Mouse (Mus musculus): Measurements from ENCODE around the gene Phox2a. TPM values are rescaled to one million over a fixed set of nuclear protein-coding genes. Genes with fewer than 3 reads are reported as not detected.
A peak's percentile ranks its signal among the peaks of the same experiment; 100 is the strongest.

Phox2a gene
- 0.43 TPM in 1 of 2 replicates, not detected in the other for polyA plus RNA-seq (2015; fragmentation: Nextera tagmentation; extraction: Ambion mirVana)

DNA sequence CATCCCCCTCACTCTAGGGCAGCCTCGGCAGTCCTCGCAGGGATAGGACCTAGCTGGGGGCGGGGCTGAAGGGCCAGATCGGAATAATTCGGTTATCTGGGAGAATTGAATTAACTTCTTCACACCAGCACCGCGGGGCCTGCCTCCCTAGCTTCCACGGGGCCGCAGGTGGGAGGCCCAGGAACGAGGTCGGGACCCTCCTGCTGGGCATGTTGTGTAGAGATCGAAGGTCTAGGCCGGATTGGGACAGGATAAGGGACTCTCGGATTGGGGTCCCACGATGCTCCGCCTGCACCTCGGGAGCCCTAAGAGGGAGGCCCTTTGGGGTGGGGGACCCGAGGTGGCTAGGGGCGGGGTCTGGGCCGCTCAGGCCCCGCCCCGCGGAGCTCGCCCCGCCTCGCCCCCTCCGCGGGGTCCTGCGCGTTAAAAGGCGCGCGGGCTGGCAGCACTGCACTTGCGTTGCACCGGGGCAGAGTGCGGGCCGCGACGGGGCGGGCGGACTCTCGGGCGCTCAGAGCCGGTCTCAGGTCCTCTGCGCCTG, at the start of gene Phox2a:
Gene Phox2a, plus strand, starts transcription at position 453 of the 541 bp plus-strand sequence.
- Histone ChIP-seq H3K4me1 (peaks cover 32% of the 10 kb centered on the region), H3K36me3 (peaks cover 2% of the 10 kb centered on the region), H3K27ac (no peak within 1 kb of the TSS), H3K9ac (peak within 1 kb of the TSS; percentile 49; the same call in 1 of the 2 replicates), H3K4me2 (peak within 1 kb of the TSS; percentile 58), H3K9me3 (no peaks in the 10 kb centered on the region), H3K4me3 (peak within 1 kb of the TSS; percentile 40), H3K27me3 (peaks cover 71% of the 10 kb centered on the region)
- WGBS: under 1% methylated on average over 43 of the region's 45 CpGs
- ATAC-seq (ENCODE audit: insufficient number of reproducible peaks, insufficient read depth, low FRiP score, low TSS enrichment, low read depth): no peak

DNA sequence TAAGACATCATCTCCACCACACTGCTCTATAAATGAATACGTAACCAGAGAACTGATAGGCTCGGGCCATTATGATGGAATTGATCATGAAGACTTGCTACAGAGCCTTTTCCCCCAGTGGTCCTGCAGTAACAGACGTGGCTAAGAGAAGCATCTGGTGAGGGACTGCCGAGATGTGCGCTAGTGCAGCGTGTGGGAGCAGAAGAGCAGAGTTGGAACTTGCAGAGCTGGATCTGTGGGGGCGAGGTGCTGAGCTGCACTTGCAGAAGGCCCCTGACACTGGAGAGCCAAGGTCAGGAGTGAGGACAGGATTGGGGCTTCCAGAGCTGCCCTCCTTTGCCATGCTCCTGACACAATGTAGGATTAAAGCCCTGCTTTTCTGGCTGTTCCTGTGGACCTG, 48.1 kb upstream of the Phox2a start:
- H3K4me1 ChIP-seq: peaks cover 36% of the 10 kb centered on the region
- H3K27me3 ChIP-seq: no peaks in the 10 kb centered on the region
- H3K4me3 ChIP-seq: no peak overlapping the region
- ATAC-seq (ENCODE audit: insufficient number of reproducible peaks, insufficient read depth, low FRiP score, low TSS enrichment, low read depth): no peak
- peak overlapping the region; percentile 39; the same call in 1 of the 2 replicates for H3K27ac ChIP-seq
- no peak overlapping the region for H3K9ac ChIP-seq
- no peak overlapping the region for H3K4me2 ChIP-seq
- H3K36me3 ChIP-seq: peaks cover 26% of the 10 kb centered on the region
- WGBS: 58% methylated on average over 7 of the region's 7 CpGs
- H3K9me3 ChIP-seq: no peaks in the 10 kb centered on the region

DNA sequence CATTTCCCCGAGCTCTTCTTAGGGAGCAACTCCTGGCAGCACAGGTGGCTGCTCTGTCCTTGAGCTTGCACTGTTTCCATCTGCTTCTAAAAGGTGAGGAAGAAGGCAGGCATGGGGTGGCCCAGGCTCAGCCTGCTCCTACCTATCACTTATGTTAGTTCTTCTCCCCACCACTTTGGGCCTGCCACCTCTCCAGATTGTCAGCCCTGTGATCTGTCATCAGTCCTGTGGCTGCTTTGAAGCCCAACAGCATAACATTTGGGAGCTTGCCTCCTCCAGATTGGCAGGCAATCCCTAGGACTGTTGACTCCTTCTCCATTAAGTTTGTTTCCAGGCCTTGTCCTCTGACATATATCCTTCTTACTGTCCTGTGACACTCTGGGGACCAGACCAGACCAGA, 46.5 kb upstream of the Phox2a start:
- H3K27ac ChIP-seq: no peak overlapping the region
- no peaks in the 10 kb centered on the region for H3K9me3 ChIP-seq
- H3K9ac ChIP-seq: no peak overlapping the region
- WGBS: 79% methylated on average over 1 of the region's 1 CpGs
- no peak overlapping the region for H3K4me3 ChIP-seq
- no peaks in the 10 kb centered on the region for H3K27me3 ChIP-seq
- H3K4me2 ChIP-seq: no peak overlapping the region
- ATAC-seq (ENCODE audit: insufficient number of reproducible peaks, insufficient read depth, low FRiP score, low TSS enrichment, low read depth): no peak
- H3K4me1 ChIP-seq: peaks cover 36% of the 10 kb centered on the region
- peaks cover 23% of the 10 kb centered on the region for H3K36me3 ChIP-seq

DNA sequence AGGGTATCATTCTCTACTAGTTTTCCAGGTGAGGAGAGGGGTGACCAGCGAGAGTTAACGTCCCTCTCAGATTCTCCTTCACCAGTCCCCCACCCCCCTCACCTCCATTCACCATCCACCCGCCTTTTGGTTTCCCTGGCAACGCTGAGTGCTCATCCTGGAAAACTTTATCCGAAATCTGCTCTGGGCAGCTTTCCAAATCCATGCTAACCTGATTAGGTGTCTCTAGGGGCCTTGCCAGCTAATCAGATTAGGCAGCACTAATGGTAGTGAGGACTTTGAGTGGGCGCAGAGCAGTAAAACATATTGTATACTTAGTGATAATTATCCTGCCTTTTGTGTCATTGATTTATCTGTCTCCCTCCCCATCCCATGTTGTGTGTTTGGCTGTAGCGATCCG, 45.4 kb upstream of the Phox2a start:
- no peak overlapping the region for H3K4me2 ChIP-seq
- H3K27me3 ChIP-seq: no peaks in the 10 kb centered on the region
- H3K4me1 ChIP-seq: peaks cover 36% of the 10 kb centered on the region
- no peak overlapping the region for H3K27ac ChIP-seq
- H3K9ac ChIP-seq: no peak overlapping the region
- no peak overlapping the region for H3K4me3 ChIP-seq
- WGBS: 29% methylated on average over 8 of the region's 8 CpGs
- ATAC-seq (ENCODE audit: insufficient number of reproducible peaks, insufficient read depth, low FRiP score, low TSS enrichment, low read depth): no peak
- H3K9me3 ChIP-seq: no peaks in the 10 kb centered on the region
- peaks cover 26% of the 10 kb centered on the region for H3K36me3 ChIP-seq

DNA sequence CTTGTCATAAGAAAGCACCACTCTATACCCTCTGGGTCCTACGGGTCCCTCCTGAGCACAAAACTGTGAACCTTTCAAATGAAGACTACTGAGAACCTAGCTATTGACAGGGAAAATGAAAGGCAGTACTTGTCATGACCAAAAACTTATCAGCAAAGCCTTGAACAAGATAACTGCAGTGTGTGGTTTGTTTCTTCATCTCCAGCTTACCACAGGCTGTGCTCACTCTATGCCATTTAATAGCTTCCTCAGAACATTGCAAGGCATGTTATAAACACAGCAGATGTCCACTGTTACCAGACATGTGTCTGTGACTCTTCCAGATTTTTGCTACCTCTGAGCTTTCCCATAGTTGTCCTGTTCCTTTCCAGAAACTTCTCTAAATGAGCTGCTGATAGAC, 41.1 kb upstream of the Phox2a start:
- Histone ChIP-seq H3K4me3 (no peak overlapping the region), H3K9ac (no peak overlapping the region), H3K27me3 (no peaks in the 10 kb centered on the region), H3K27ac (no peak overlapping the region), H3K4me2 (no peak overlapping the region), H3K4me1 (peaks cover 12% of the 10 kb centered on the region), H3K36me3 (peaks cover 39% of the 10 kb centered on the region), H3K9me3 (no peaks in the 10 kb centered on the region)
- no peak for ATAC-seq (ENCODE audit: insufficient number of reproducible peaks, insufficient read depth, low FRiP score, low TSS enrichment, low read depth)
- 90% methylated on average over 1 of the region's 1 CpGs for WGBS

DNA sequence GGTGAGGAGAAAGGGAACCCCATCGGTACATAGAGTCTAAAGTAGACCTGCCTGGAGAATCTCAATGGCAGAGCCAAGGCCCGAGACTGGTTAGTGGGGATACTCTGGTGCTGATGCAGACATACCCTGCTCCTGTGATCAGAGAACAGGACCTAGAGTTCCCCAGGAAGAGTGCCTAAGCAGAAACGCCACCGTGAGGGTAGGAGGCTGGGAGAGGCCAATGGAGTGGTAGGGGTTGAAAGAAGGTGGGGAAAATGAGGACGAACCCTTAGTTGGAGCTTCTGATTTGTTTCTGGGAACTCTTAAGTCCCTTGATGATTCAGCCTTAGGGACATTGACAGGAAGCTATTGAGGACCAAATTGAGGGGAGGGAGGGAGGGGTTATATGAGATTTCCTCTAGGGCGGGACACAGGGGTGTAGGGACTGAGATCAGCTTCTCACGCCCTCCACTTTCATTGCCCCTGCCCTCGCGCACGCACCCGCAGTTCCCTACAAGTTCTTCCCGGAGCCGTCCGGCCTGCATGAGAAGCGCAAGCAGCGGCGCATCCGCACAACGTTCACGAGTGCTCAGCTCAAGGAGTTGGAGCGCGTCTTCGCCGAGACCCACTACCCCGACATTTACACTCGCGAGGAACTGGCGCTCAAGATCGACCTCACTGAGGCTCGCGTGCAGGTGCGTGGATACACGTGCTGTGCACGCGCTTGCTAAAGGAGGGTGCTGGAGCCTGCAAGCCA, 2.4 kb downstream of the Phox2a start:
- 3% methylated on average over 35 of the region's 35 CpGs for WGBS
- peak overlapping the region; percentile 44 for H3K4me3 ChIP-seq
- H3K9me3 ChIP-seq: no peaks in the 10 kb centered on the region
- peaks cover 86% of the 10 kb centered on the region for H3K27me3 ChIP-seq
- 0 out of 2 replicates have a peak overlapping the region, but pooled peaks have one; percentile 40 for H3K9ac ChIP-seq
- peak overlapping the region; percentile 80 for H3K4me2 ChIP-seq
- H3K4me1 ChIP-seq: peaks cover 37% of the 10 kb centered on the region
- ATAC-seq (ENCODE audit: insufficient number of reproducible peaks, insufficient read depth, low FRiP score, low TSS enrichment, low read depth): no peak
- no peak overlapping the region for H3K27ac ChIP-seq
- H3K36me3 ChIP-seq: peaks cover 25% of the 10 kb centered on the region

DNA sequence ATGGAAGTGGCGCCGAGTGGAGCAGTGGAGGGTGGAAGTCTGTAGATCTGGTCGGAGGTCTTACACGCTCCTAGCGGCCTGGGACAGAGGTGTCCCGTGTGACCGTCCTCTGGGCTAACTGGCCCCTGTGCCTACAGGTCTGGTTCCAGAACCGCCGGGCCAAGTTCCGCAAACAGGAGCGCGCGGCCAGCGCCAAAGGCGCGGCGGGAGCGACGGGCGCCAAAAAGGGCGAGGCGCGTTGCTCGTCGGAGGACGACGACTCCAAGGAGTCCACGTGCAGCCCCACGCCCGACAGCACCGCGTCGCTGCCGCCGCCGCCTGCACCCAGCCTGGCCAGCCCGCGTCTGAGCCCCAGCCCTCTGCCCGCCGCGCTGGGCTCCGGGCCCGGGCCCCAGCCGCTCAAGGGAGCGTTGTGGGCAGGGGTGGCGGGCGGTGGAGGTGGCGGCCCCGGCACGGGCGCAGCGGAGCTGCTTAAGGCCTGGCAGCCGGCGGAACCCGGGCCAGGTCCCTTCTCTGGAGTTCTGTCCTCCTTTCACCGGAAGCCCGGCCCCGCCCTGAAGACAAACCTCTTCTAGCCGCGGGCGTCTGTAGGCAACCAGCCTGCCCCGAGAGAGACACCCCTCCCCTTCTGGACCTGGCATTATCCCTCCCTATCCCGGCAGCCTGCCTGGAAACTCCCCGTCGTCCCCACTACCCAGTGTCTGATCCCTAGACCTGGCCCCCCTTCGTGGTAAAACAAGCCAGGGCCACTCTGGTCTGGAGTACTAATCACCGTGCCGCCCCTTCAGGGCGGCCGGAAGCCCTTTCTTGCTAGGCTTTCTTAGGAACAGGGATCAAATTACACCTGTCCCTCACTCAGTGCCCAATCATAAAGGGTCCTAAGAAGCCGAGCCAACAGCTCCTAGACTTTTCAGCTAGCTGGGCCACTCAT, 3.7 kb downstream of the Phox2a start:
- peaks cover 39% of the 10 kb centered on the region for H3K36me3 ChIP-seq
- peaks cover 76% of the 10 kb centered on the region for H3K27me3 ChIP-seq
- peak overlapping the region; percentile 80 for H3K4me2 ChIP-seq
- peaks cover 37% of the 10 kb centered on the region for H3K4me1 ChIP-seq
- peak; percentile 54; the same call in 1 of the 2 replicates for ATAC-seq (ENCODE audit: insufficient number of reproducible peaks, insufficient read depth, low FRiP score, low TSS enrichment, low read depth)
- no peaks in the 10 kb centered on the region for H3K9me3 ChIP-seq
- no peak overlapping the region for H3K27ac ChIP-seq
- under 1% methylated on average over 68 of the region's 71 CpGs for WGBS
- H3K9ac ChIP-seq: peak overlapping the region; percentile 65
- H3K4me3 ChIP-seq: peak overlapping the region; percentile 44

DNA sequence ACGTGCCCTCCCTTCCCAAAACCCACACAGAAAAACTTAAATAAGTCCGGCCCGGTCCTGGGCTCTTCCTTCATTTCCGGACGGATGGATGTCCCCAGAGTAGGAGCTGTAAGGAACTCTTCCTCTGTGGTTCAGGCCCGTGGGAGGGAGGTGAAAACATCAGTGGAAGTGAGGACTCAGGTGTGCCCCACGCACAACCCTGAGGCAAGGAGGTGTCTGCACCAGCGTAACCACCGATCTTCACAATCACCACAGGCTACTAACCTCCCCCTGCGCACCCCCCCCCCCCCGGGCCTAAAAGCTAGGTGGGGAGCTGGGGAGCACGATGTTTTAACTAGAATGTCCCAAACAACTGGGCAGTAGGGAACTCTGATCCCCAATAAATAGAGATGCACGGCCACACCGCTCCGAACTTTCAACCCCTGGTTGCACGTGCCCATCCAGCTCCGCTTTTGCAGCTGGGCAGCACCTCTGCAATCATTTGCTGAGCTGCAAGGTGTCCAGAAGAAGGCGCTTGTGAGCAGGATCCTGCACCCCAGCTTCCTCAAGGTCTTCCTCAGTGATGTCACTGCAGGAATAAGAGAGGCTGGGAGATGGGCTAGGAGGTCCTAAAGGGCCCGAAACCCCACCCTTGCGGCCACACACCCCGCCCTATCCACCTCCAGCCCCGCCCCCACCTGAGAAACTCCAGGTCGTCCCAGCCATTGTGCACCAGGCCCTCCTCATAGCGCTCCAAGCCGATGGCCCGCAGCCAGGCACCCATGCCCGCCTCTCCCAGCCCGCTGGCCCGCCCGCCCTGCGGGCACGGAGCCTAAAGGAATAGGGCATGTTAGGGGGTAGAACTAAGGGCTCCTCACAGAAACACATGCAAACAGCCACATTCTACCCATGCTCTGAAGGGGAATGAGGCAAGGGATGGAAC, 5.0 kb downstream of the Phox2a start:
- Histone ChIP-seq H3K36me3 (peaks cover 51% of the 10 kb centered on the region), H3K9me3 (no peaks in the 10 kb centered on the region), H3K9ac (no peak overlapping the region), H3K27ac (no peak overlapping the region), H3K4me3 (no peak overlapping the region), H3K4me2 (no peak overlapping the region), H3K4me1 (peaks cover 32% of the 10 kb centered on the region), H3K27me3 (peaks cover 63% of the 10 kb centered on the region)
- WGBS: 34% methylated on average over 32 of the region's 32 CpGs
- ATAC-seq (ENCODE audit: insufficient number of reproducible peaks, insufficient read depth, low FRiP score, low TSS enrichment, low read depth): peak; percentile 6; the same call in 1 of the 2 replicates

DNA sequence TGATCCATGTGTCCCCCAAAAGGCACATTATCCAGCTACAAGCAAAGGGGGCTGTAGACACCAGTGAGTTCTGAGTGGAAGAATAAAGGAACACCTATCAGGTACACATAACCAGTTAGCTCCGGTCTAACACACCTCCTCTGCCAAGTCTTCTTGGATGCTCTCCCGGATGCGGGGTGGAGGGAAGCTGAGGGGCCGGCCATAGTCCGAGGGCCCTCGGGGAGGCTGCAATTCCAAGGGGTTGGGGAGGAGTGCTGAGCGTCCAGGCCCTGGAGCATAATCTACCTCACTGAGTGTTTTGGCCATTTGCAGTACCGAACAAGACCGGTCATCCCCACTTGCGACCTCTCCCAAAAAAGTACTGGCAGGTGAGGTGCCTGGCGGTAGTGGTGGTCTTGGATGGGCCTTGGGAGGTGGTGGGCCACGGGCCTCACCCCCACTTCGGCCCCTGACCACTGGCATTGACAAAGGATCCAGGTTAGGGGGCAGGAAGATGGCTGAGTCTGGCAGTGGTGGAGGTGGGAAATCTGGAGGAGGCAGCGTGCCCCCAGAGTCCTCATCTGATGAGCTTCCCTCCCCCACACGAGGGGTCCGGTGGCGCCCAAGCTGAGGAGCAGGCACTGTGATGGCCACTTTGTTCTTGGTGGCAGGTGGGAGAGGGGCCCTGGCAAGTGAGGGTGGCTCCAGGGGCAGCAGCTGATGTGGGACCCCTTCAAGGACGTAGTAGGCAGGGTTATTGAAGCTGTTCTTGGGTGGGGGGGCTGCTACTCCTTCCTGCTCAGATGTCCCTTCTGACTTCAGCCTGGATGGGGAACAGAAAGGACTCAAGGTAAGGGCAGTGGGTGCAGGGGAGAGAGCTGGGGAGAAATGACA, 5.9 kb downstream of the Phox2a start:
- WGBS: 77% methylated on average over 18 of the region's 18 CpGs
- ATAC-seq (ENCODE audit: insufficient number of reproducible peaks, insufficient read depth, low FRiP score, low TSS enrichment, low read depth): no peak
- Histone ChIP-seq H3K27me3 (peaks cover 54% of the 10 kb centered on the region), H3K9ac (no peak overlapping the region), H3K4me1 (peaks cover 27% of the 10 kb centered on the region), H3K4me2 (no peak overlapping the region), H3K9me3 (no peaks in the 10 kb centered on the region), H3K36me3 (peaks cover 60% of the 10 kb centered on the region), H3K27ac (no peak overlapping the region), H3K4me3 (no peak overlapping the region)

DNA sequence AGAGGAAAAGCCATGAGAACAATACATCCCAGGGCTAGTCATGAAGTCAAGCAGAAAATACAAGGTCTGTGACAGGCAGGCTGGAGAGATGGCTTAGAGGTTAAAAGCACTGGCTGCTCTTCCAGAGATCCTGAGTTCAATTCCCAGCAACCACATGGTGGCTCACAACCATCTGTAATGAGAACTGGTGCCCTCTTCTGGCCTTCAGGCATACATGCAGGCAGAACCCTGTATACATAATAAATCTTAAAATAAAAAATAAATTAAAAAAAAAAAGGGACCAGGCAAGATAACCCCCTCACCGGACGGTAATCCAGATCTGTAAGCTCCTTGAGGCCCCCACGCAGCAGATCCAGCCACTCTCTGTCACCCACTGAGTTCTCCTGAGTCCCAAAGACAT, 12.3 kb downstream of the Phox2a start:
- ATAC-seq (ENCODE audit: insufficient number of reproducible peaks, insufficient read depth, low FRiP score, low TSS enrichment, low read depth): no peak
- Histone ChIP-seq H3K9me3 (no peaks in the 10 kb centered on the region), H3K27me3 (no peaks in the 10 kb centered on the region), H3K4me2 (no peak overlapping the region), H3K4me3 (no peak overlapping the region), H3K27ac (no peak overlapping the region), H3K4me1 (peaks cover 20% of the 10 kb centered on the region), H3K36me3 (peaks cover 87% of the 10 kb centered on the region), H3K9ac (no peak overlapping the region)
- 96% methylated on average over 3 of the region's 3 CpGs for WGBS

All from embryonic facial prominence, embryonic 13.5 days (tissue).